Mouse (Mus musculus): ENCODE results near the gene Gale. TPM values are rescaled to one million over a fixed set of nuclear protein-coding genes. Genes with fewer than 3 reads are reported as not detected.
"Not testable (repeated sequence)": the region's sequence is repeated elsewhere in the genome, so short reads cannot be mapped to it uniquely, and the experiment has no call there.

The Gale gene
- total RNA-seq, 1 experiment from 2014 or later = 8.0 TPM

- ATAC-seq (ENCODE audit: extremely low read depth, insufficient number of reproducible peaks, low FRiP score, poor library complexity, severe bottlenecking) = no peak
These were observed 24.7 kb upstream of the Gale start for GRCm38 (mm10) chr4:135938858-135939257.

- ATAC-seq (ENCODE audit: extremely low read depth, insufficient number of reproducible peaks, low FRiP score, poor library complexity, severe bottlenecking) = not testable (repeated sequence)
These were observed 22.5 kb upstream of the Gale start for GRCm38 (mm10) chr4:135941026-135941425.

GRCm38 (mm10) chr4:135942193-135942592 is 21.3 kb upstream of the Gale start:
- no peak for ATAC-seq (ENCODE audit: extremely low read depth, insufficient number of reproducible peaks, low FRiP score, poor library complexity, severe bottlenecking)

- no peak for ATAC-seq (ENCODE audit: extremely low read depth, insufficient number of reproducible peaks, low FRiP score, poor library complexity, severe bottlenecking)
These were observed 20.1 kb upstream of the Gale start for GRCm38 (mm10) chr4:135943389-135943788.

- peak; percentile 46 for ATAC-seq (ENCODE audit: extremely low read depth, insufficient number of reproducible peaks, low FRiP score, poor library complexity, severe bottlenecking)
These were observed 17.8 kb upstream of the Gale start for GRCm38 (mm10) chr4:135945706-135946105.

- ATAC-seq (ENCODE audit: extremely low read depth, insufficient number of reproducible peaks, low FRiP score, poor library complexity, severe bottlenecking) = peak; percentile 93
These were observed 17.3 kb upstream of the Gale start, which contains the start of gene Hmgcl for GRCm38 (mm10) chr4:135946278-135946658. Gene Hmgcl, plus strand, starts transcription at chr4:135946448.

GRCm38 (mm10) chr4:135946659-135947301 is 16.7 kb upstream of the Gale start:
- no peak for ATAC-seq (ENCODE audit: extremely low read depth, insufficient number of reproducible peaks, low FRiP score, poor library complexity, severe bottlenecking)

- ATAC-seq (ENCODE audit: extremely low read depth, insufficient number of reproducible peaks, low FRiP score, poor library complexity, severe bottlenecking) = no peak
These were observed 15.4 kb upstream of the Gale start for GRCm38 (mm10) chr4:135948142-135948541.

GRCm38 (mm10) chr4:135949475-135949874 is 14.1 kb upstream of the Gale start:
- no peak for ATAC-seq (ENCODE audit: extremely low read depth, insufficient number of reproducible peaks, low FRiP score, poor library complexity, severe bottlenecking)

- ATAC-seq (ENCODE audit: extremely low read depth, insufficient number of reproducible peaks, low FRiP score, poor library complexity, severe bottlenecking) = no peak
These were observed 13.6 kb upstream of the Gale start for GRCm38 (mm10) chr4:135949911-135950310.

GRCm38 (mm10) chr4:135950365-135950764 is 13.2 kb upstream of the Gale start:
- ATAC-seq (ENCODE audit: extremely low read depth, insufficient number of reproducible peaks, low FRiP score, poor library complexity, severe bottlenecking) = no peak

GRCm38 (mm10) chr4:135951505-135951904 is 12.0 kb upstream of the Gale start:
- ATAC-seq (ENCODE audit: extremely low read depth, insufficient number of reproducible peaks, low FRiP score, poor library complexity, severe bottlenecking) = no peak

GRCm38 (mm10) chr4:135953179-135953578 is 10.3 kb upstream of the Gale start:
- no peak for ATAC-seq (ENCODE audit: extremely low read depth, insufficient number of reproducible peaks, low FRiP score, poor library complexity, severe bottlenecking)

GRCm38 (mm10) chr4:135954241-135954640 is 9.3 kb upstream of the Gale start:
- peak; percentile 69; the same call in 1 of the 2 replicates for ATAC-seq (ENCODE audit: extremely low read depth, insufficient number of reproducible peaks, low FRiP score, poor library complexity, severe bottlenecking)

GRCm38 (mm10) chr4:135955886-135956285 is 7.6 kb upstream of the Gale start:
- ATAC-seq (ENCODE audit: extremely low read depth, insufficient number of reproducible peaks, low FRiP score, poor library complexity, severe bottlenecking) = no peak

GRCm38 (mm10) chr4:135958354-135958753 is 5.2 kb upstream of the Gale start:
- no peak for ATAC-seq (ENCODE audit: extremely low read depth, insufficient number of reproducible peaks, low FRiP score, poor library complexity, severe bottlenecking)

- peak; percentile 58 for ATAC-seq (ENCODE audit: extremely low read depth, insufficient number of reproducible peaks, low FRiP score, poor library complexity, severe bottlenecking)
These were observed 2.8 kb upstream of the Gale start for GRCm38 (mm10) chr4:135960717-135961116.

- no peak for ATAC-seq (ENCODE audit: extremely low read depth, insufficient number of reproducible peaks, low FRiP score, poor library complexity, severe bottlenecking)
These were observed 1.8 kb upstream of the Gale start for GRCm38 (mm10) chr4:135961709-135962108.

- ATAC-seq (ENCODE audit: extremely low read depth, insufficient number of reproducible peaks, low FRiP score, poor library complexity, severe bottlenecking) = no peak
These were observed 1.3 kb upstream of the Gale start for GRCm38 (mm10) chr4:135962198-135962597.

GRCm38 (mm10) chr4:135962946-135963345 is 581 bp upstream of the Gale start:
- no peak for ATAC-seq (ENCODE audit: extremely low read depth, insufficient number of reproducible peaks, low FRiP score, poor library complexity, severe bottlenecking)

- no peak for ATAC-seq (ENCODE audit: extremely low read depth, insufficient number of reproducible peaks, low FRiP score, poor library complexity, severe bottlenecking)
These were observed 899 bp downstream of the Gale start for GRCm38 (mm10) chr4:135964426-135964825.
